Mouse (Mus musculus): Measurements from ENCODE around the gene Spindoc. TPM values are rescaled to one million over a fixed set of nuclear protein-coding genes. Genes with fewer than 3 reads are reported as not detected.
A peak's percentile ranks its signal among the peaks of the same experiment; 100 is the strongest.

Gene Spindoc
- 35.2 and 38.8 TPM in 2 replicates for total RNA-seq (2014; rRNA removed)
- polyA plus RNA-seq (2015; fragmentation: Nextera tagmentation; extraction: Ambion mirVana): 19.2 and 19.8 TPM in 2 replicates

GRCm38 (mm10) chr19:7382903-7383865 lies at the start of gene Spindoc:
Gene Spindoc, minus strand, starts transcription at chr19:7382994.
- peak within 1 kb of the TSS; percentile 93 for H3K4me3 ChIP-seq (ENCODE audit: low read depth, low read length)
- H3K4me2 ChIP-seq (ENCODE audit: low read depth, low read length, poor library complexity, severe bottlenecking): peak within 1 kb of the TSS; percentile 78
- TF ChIP-seq CTCF (IDR thresholded peaks at IDR 0.05): no peak; the same call in 1 of the 2 replicates
- no peaks in the 10 kb centered on the region for H3K27me3 ChIP-seq (ENCODE audit: insufficient read depth, low read length)
- WGBS: under 1% methylated on average over 44 of the region's 52 CpGs
- peaks cover 7% of the 10 kb centered on the region; the same call in 1 of the 2 replicates for H3K4me1 ChIP-seq (ENCODE audit: insufficient read depth, low read length)
- peak within 1 kb of the TSS; percentile 87 for H3K9ac ChIP-seq (replicated peaks; ENCODE audit: low read length, poor library complexity, severe bottlenecking)
- peak; percentile 98 for DNase-seq (ENCODE audit: low spot score)
- H3K9me3 ChIP-seq (ENCODE audit: low read length): no peaks in the 10 kb centered on the region
- peak within 1 kb of the TSS; percentile 92 for H3K27ac ChIP-seq (ENCODE audit: low read depth, low read length)
- ATAC-seq (ENCODE audit: low FRiP score): peak; percentile 98
- no peaks in the 10 kb centered on the region for H3K36me3 ChIP-seq (ENCODE audit: insufficient read depth, low read length)

- no peak for ATAC-seq (ENCODE audit: low FRiP score)
- WGBS: 43% methylated on average over 3 of the region's 3 CpGs
Observed at GRCm38 (mm10) chr19:7425398-7425775, 42.6 kb upstream of the Spindoc start.

DNA sequence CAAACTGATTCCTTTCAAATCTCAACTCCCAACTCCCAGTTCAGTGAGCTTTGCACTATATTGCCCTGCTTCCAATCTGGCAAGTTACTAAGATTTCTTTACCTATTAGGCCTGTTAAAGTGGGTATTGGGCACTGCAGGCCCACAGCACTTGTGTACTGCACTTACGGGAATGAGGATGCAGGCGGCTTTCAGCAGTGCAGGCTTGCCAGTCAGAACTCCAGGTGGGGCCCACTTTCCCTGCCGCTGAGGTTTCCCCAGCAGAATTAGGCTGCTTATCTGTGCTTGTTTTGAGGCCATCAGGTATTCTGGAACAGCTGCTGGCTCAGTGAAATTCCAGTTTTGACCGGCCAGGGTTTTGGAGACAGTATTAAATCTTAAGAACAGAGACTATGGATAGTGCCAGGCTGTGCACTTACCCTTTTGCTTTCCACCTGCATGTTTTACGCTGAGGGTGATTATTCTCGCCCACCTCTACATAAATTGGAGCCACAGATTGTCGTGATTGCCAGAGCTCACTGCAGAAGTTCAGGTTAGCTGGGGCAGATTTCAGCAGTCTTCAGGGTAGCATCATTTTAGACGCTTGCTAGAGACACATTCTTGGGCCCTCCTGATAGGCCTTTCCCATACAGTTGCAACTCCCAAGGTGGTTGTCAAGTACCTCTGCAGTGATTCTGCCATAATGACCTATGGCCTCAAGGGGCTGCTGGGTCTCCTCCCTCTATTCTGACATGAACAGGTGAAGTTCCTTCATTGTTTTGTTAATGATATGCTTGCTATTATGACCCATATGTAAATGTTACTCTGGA lies 42.0 kb upstream of the Spindoc start:
- H3K36me3 ChIP-seq (ENCODE audit: insufficient read depth, low read length): peaks cover 21% of the 10 kb centered on the region
- TF ChIP-seq CTCF (IDR thresholded peaks at IDR 0.05): 0 out of 2 replicates have a peak, but pooled peaks have one; percentile 6
- DNase-seq (ENCODE audit: low spot score) (peak; percentile 35), ATAC-seq (ENCODE audit: low FRiP score) (no peak)
- peaks cover 12% of the 10 kb centered on the region for H3K4me1 ChIP-seq (ENCODE audit: insufficient read depth, low read length)
- WGBS: 41% methylated on average over 8 of the region's 8 CpGs
- no peak overlapping the region for H3K4me3 ChIP-seq (ENCODE audit: low read depth, low read length)
- no peaks in the 10 kb centered on the region for H3K27me3 ChIP-seq (ENCODE audit: insufficient read depth, low read length)
- H3K9me3 ChIP-seq (ENCODE audit: low read length): no peaks in the 10 kb centered on the region
- no peak overlapping the region for H3K9ac ChIP-seq (replicated peaks; ENCODE audit: low read length, poor library complexity, severe bottlenecking)
- no peak overlapping the region for H3K4me2 ChIP-seq (ENCODE audit: low read depth, low read length, poor library complexity, severe bottlenecking)
- 0 out of 2 replicates have a peak overlapping the region, but pooled peaks have one; percentile 60 for H3K27ac ChIP-seq (ENCODE audit: low read depth, low read length)

More at GRCm38 (mm10) chr19:7425398-7425775, 42.6 kb upstream of the Spindoc start:
- Histone ChIP-seq H3K9ac (replicated peaks; ENCODE audit: low read length, poor library complexity, severe bottlenecking) (no peak overlapping the region), H3K4me3 (ENCODE audit: low read depth, low read length) (no peak overlapping the region), H3K36me3 (ENCODE audit: insufficient read depth, low read length) (peaks cover 24% of the 10 kb centered on the region), H3K27ac (ENCODE audit: low read depth, low read length) (no peak overlapping the region), H3K4me1 (ENCODE audit: insufficient read depth, low read length) (peaks cover 12% of the 10 kb centered on the region), H3K4me2 (ENCODE audit: low read depth, low read length, poor library complexity, severe bottlenecking) (no peak overlapping the region), H3K9me3 (ENCODE audit: low read length) (no peaks in the 10 kb centered on the region), H3K27me3 (ENCODE audit: insufficient read depth, low read length) (no peaks in the 10 kb centered on the region)
- no peak for DNase-seq (ENCODE audit: low spot score)
- TF ChIP-seq CTCF (IDR thresholded peaks at IDR 0.05): no peak

DNA sequence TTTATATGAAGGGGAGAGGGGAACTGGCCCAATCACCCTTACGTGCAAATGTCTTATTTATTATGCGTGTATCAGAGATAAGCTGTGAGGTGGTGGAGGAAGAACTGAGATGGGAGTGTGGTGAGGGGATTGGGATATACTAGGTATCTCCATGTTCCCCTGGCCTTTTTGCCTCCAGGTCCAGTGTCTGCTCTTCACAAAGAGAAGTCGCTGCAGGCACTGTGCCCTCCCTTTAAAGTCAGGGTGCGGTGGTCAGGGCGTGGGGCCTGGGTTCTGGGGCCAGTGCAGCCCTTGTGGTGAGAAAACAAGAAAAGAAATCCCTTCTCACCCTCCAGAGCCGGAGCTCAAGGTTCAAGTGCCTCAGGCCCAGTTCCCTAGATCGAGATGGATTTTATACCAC lies 41.3 kb upstream of the Spindoc start:
- H3K27me3 ChIP-seq (ENCODE audit: insufficient read depth, low read length): no peaks in the 10 kb centered on the region
- WGBS: 33% methylated on average over 7 of the region's 7 CpGs
- H3K36me3 ChIP-seq (ENCODE audit: insufficient read depth, low read length): peaks cover 17% of the 10 kb centered on the region
- peak overlapping the region; percentile 64; the same call in 1 of the 2 replicates for H3K9ac ChIP-seq (replicated peaks; ENCODE audit: low read length, poor library complexity, severe bottlenecking)
- peaks cover 16% of the 10 kb centered on the region for H3K4me1 ChIP-seq (ENCODE audit: insufficient read depth, low read length)
- peak overlapping the region; percentile 37; the same call in 1 of the 2 replicates for H3K4me3 ChIP-seq (ENCODE audit: low read depth, low read length)
- ATAC-seq (ENCODE audit: low FRiP score) (no peak), DNase-seq (ENCODE audit: low spot score) (no peak)
- no peak for TF ChIP-seq CTCF (IDR thresholded peaks at IDR 0.05)
- peak overlapping the region; percentile 74 for H3K27ac ChIP-seq (ENCODE audit: low read depth, low read length)
- no peaks in the 10 kb centered on the region for H3K9me3 ChIP-seq (ENCODE audit: low read length)
- H3K4me2 ChIP-seq (ENCODE audit: low read depth, low read length, poor library complexity, severe bottlenecking): peak overlapping the region; percentile 50

GRCm38 (mm10) chr19:7423656-7424030 lies 40.8 kb upstream of the Spindoc start:
- Histone ChIP-seq H3K36me3 (ENCODE audit: insufficient read depth, low read length) (peaks cover 16% of the 10 kb centered on the region), H3K27ac (ENCODE audit: low read depth, low read length) (peak overlapping the region; percentile 74), H3K9ac (replicated peaks; ENCODE audit: low read length, poor library complexity, severe bottlenecking) (peak overlapping the region; percentile 64), H3K4me1 (ENCODE audit: insufficient read depth, low read length) (peaks cover 16% of the 10 kb centered on the region), H3K4me2 (ENCODE audit: low read depth, low read length, poor library complexity, severe bottlenecking) (peak overlapping the region; percentile 50), H3K9me3 (ENCODE audit: low read length) (no peaks in the 10 kb centered on the region), H3K27me3 (ENCODE audit: insufficient read depth, low read length) (no peaks in the 10 kb centered on the region), H3K4me3 (ENCODE audit: low read depth, low read length) (peak overlapping the region; percentile 37)
- DNase-seq (ENCODE audit: low spot score): no peak
- ATAC-seq (ENCODE audit: low FRiP score): no peak; the same call in 1 of the 2 replicates
- 18% methylated on average over 16 of the region's 16 CpGs for WGBS
- TF ChIP-seq CTCF (IDR thresholded peaks at IDR 0.05): no peak

Data from midbrain, postnatal 0 days (tissue).